Mouse (Mus musculus): ENCODE measurements around the gene Doc2a. TPM values are rescaled to one million over a fixed set of nuclear protein-coding genes. Genes with fewer than 3 reads are reported as not detected.

Doc2a gene
- polyA plus RNA-seq, 1 experiment: 45.9 TPM

DNA sequence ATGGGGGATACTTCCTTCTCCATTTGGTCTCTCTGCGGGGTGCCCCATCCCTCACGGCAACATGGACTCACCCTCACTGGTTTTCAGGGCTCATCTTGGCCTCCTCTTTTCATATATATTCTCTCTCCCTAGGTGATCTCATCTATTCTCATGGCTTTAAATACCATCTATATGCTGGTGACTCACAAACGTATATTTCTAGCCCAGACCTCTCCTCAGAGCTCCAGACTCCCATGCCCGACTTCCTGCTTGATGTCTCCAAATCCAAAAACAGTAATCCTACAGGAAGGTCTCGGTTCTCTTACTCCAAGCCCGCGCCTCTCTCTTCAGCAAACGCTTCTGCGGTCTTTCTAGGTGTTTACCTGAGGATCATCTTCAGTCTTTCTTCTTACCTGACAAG is 3.9 kb upstream of the Doc2a start:
- H3K4me1 ChIP-seq (ENCODE audit: control insufficient read depth, insufficient read depth, low read length): no peaks in the 10 kb centered on the region
- H3K27ac ChIP-seq (ENCODE audit: insufficient read depth, low read length): peak overlapping the region; percentile 39; the same call in 1 of the 2 replicates
- no peak for TF ChIP-seq CTCF (IDR thresholded peaks at IDR 0.05; ENCODE audit: extremely low read depth, insufficient read depth, low read length)
- TF ChIP-seq POLR2A (IDR thresholded peaks at IDR 0.05; ENCODE audit: extremely low read depth, insufficient read depth, low read length): 0 out of 2 replicates have a peak, but pooled peaks have one; percentile 37
- H3K4me3 ChIP-seq (ENCODE audit: insufficient read depth, low read length): no peak overlapping the region

- H3K4me3 ChIP-seq (ENCODE audit: insufficient read depth, low read length): no peak overlapping the region
- H3K4me1 ChIP-seq (ENCODE audit: control insufficient read depth, insufficient read depth, low read length): no peaks in the 10 kb centered on the region
- no peak for TF ChIP-seq CTCF (IDR thresholded peaks at IDR 0.05; ENCODE audit: extremely low read depth, insufficient read depth, low read length)
- TF ChIP-seq POLR2A (IDR thresholded peaks at IDR 0.05; ENCODE audit: extremely low read depth, insufficient read depth, low read length): no peak
- no peak overlapping the region for H3K27ac ChIP-seq (ENCODE audit: insufficient read depth, low read length)
Observed at GRCm38 (mm10) chr7:126845516-126845915, 1.7 kb upstream of the Doc2a start.

DNA sequence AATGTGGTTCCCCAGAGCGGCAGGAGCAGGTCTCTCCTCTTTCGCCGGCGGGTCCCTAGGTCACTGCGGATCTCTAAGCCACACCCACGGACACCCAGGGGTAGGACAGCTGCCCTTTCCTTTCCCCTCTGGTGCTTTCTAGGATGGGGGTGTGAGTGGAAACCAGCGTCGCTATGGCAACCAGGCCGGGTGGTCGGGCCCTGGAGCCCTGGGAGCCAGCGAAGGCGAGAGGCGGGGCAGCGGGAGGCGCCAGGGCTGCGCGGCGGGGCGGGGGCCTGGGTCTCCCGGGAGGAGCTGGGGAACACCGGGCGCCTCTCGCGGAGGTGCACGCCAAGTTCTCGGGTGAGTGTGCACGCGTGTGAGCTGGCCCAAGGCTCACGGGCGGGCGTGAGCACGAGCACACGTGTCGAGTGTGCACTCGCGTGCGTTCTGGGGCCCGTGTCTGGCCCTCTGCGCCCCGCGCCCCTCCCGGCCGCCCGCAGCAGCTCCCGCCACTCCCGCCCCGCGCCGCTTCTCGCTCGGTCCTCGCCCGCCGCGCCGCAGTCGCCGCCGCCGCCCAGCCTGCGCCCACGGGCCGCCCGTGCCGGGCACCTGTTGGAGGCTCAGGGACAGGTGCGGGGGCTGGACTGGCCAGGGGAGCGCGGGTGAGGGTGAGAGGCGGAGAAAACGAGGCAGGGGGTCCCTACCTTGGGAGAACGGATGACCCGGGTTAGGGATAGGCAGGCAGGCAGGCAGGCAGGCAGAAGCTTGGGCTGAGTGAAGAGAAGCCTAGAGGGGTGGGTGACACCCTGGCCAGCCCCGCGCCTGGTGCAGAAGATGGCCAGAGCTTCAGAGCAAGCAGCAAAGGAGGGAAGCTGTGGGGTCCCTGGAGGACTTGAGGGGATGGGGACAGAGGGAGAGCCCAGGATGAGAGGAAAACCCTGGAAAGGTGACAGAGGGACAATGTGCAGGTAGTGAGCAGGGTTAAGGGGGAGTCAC is 494 bp downstream of the Doc2a start:
- Histone ChIP-seq H3K27ac (ENCODE audit: insufficient read depth, low read length) (peak overlapping the region; percentile 16), H3K4me3 (ENCODE audit: insufficient read depth, low read length) (peak overlapping the region; percentile 40), H3K4me1 (ENCODE audit: control insufficient read depth, insufficient read depth, low read length) (no peaks in the 10 kb centered on the region)
- TF ChIP-seq CTCF (IDR thresholded peaks at IDR 0.05; ENCODE audit: extremely low read depth, insufficient read depth, low read length): no peak
- TF ChIP-seq POLR2A (IDR thresholded peaks at IDR 0.05; ENCODE audit: extremely low read depth, insufficient read depth, low read length): no peak

GRCm38 (mm10) chr7:126848794-126849193 is 1.6 kb downstream of the Doc2a start:
- peak; percentile 61; the same call in 1 of the 2 replicates for TF ChIP-seq POLR2A (IDR thresholded peaks at IDR 0.05; ENCODE audit: extremely low read depth, insufficient read depth, low read length)
- no peak for TF ChIP-seq CTCF (IDR thresholded peaks at IDR 0.05; ENCODE audit: extremely low read depth, insufficient read depth, low read length)
- H3K27ac ChIP-seq (ENCODE audit: insufficient read depth, low read length): 0 out of 2 replicates have a peak overlapping the region, but pooled peaks have one; percentile 16
- H3K4me1 ChIP-seq (ENCODE audit: control insufficient read depth, insufficient read depth, low read length): no peaks in the 10 kb centered on the region
- H3K4me3 ChIP-seq (ENCODE audit: insufficient read depth, low read length): peak overlapping the region; percentile 40

DNA sequence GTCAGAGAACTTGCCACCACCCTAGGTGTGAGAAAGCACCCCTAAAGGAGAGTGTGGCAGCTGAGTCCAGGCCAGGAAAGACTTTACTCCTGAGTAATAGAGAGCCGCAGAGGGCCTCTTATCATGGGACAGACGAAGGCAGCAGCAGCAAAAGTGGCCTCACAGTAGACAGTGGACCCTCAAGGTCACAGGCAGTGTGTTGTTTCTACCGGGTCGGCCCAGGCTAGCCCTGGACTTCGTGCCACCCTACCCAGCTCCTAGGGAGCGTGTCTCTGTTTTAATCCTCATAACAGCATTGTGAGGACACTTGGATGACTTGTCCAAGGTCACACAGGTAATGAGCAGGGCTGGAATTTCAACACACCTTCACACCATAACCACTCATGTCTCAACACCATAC is 2.9 kb downstream of the Doc2a start:
- TF ChIP-seq CTCF (IDR thresholded peaks at IDR 0.05; ENCODE audit: extremely low read depth, insufficient read depth, low read length): no peak
- no peak for TF ChIP-seq POLR2A (IDR thresholded peaks at IDR 0.05; ENCODE audit: extremely low read depth, insufficient read depth, low read length)
- Histone ChIP-seq H3K27ac (ENCODE audit: insufficient read depth, low read length) (no peak overlapping the region), H3K4me3 (ENCODE audit: insufficient read depth, low read length) (no peak overlapping the region), H3K4me1 (ENCODE audit: control insufficient read depth, insufficient read depth, low read length) (no peaks in the 10 kb centered on the region)

GRCm38 (mm10) chr7:126851192-126851591 is 4.0 kb downstream of the Doc2a start:
- Histone ChIP-seq H3K4me1 (ENCODE audit: control insufficient read depth, insufficient read depth, low read length) (no peaks in the 10 kb centered on the region), H3K27ac (ENCODE audit: insufficient read depth, low read length) (no peak overlapping the region), H3K4me3 (ENCODE audit: insufficient read depth, low read length) (no peak overlapping the region)
- TF ChIP-seq CTCF (IDR thresholded peaks at IDR 0.05; ENCODE audit: extremely low read depth, insufficient read depth, low read length): no peak
- TF ChIP-seq POLR2A (IDR thresholded peaks at IDR 0.05; ENCODE audit: extremely low read depth, insufficient read depth, low read length): peak; percentile 26; the same call in 1 of the 2 replicates

- Histone ChIP-seq H3K4me1 (ENCODE audit: control insufficient read depth, insufficient read depth, low read length) (no peaks in the 10 kb centered on the region), H3K4me3 (ENCODE audit: insufficient read depth, low read length) (no peak overlapping the region), H3K27ac (ENCODE audit: insufficient read depth, low read length) (no peak overlapping the region)
- TF ChIP-seq POLR2A (IDR thresholded peaks at IDR 0.05; ENCODE audit: extremely low read depth, insufficient read depth, low read length) (no peak), CTCF (IDR thresholded peaks at IDR 0.05; ENCODE audit: extremely low read depth, insufficient read depth, low read length) (no peak)
Observed at GRCm38 (mm10) chr7:126853454-126853853, 6.2 kb downstream of the Doc2a start.

- Histone ChIP-seq H3K27ac (ENCODE audit: insufficient read depth, low read length) (no peak overlapping the region), H3K4me3 (ENCODE audit: insufficient read depth, low read length) (no peak overlapping the region), H3K4me1 (ENCODE audit: control insufficient read depth, insufficient read depth, low read length) (no peaks in the 10 kb centered on the region)
- TF ChIP-seq CTCF (IDR thresholded peaks at IDR 0.05; ENCODE audit: extremely low read depth, insufficient read depth, low read length): no peak
- no peak for TF ChIP-seq POLR2A (IDR thresholded peaks at IDR 0.05; ENCODE audit: extremely low read depth, insufficient read depth, low read length)
Observed at GRCm38 (mm10) chr7:126855641-126856040, 8.4 kb downstream of the Doc2a start.

DNA sequence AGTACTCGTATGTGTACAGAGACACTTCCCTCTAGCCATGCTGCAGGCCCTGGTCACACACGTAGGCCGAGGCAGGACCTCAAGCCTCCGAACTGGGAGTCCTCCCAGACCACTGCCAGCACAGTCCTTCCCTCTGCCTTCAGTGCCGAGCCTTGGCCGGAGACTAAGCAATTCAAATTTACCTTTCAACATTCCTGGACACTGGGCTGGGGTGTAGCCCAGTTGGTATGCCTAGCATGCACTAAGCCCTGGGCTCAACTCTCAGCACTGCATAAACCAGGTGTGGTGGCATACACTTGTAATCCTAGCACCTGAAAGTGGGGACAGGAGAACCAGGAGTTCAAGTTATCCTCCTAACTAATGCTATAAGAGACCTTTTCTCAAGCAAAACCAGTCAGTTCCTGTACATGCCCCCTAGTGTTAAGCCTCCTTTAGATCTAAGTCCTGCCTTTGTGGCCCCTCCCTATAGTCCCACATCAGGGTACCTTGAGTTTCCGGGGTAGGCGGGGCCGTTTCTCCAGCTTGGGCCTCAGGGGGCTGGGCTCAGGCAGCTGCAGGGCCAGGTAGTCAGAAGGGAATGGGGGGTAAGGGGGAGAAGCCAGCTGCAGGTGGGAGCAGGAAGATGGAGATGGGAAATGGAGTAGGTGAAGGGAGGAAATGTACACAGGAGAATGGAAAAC is 9.7 kb downstream of the Doc2a start:
- no peak for TF ChIP-seq CTCF (IDR thresholded peaks at IDR 0.05; ENCODE audit: extremely low read depth, insufficient read depth, low read length)
- TF ChIP-seq POLR2A (IDR thresholded peaks at IDR 0.05; ENCODE audit: extremely low read depth, insufficient read depth, low read length): no peak
- H3K27ac ChIP-seq (ENCODE audit: insufficient read depth, low read length): no peak overlapping the region
- no peak overlapping the region for H3K4me3 ChIP-seq (ENCODE audit: insufficient read depth, low read length)
- H3K4me1 ChIP-seq (ENCODE audit: control insufficient read depth, insufficient read depth, low read length): peaks cover 2% of the 10 kb centered on the region; the same call in 1 of the 2 replicates
